Mouse (Mus musculus): Measurements from ENCODE around the gene Map1lc3a.
A peak's percentile ranks its signal among the peaks of the same experiment; 100 is the strongest.

Gene Map1lc3a

GRCm38 (mm10) chr2:155276195-155276594 is at the start of gene Map1lc3a:
Map1lc3a (plus strand) TSS chr2:155276297.
- peak; percentile 98 for DNase-seq

DNA sequence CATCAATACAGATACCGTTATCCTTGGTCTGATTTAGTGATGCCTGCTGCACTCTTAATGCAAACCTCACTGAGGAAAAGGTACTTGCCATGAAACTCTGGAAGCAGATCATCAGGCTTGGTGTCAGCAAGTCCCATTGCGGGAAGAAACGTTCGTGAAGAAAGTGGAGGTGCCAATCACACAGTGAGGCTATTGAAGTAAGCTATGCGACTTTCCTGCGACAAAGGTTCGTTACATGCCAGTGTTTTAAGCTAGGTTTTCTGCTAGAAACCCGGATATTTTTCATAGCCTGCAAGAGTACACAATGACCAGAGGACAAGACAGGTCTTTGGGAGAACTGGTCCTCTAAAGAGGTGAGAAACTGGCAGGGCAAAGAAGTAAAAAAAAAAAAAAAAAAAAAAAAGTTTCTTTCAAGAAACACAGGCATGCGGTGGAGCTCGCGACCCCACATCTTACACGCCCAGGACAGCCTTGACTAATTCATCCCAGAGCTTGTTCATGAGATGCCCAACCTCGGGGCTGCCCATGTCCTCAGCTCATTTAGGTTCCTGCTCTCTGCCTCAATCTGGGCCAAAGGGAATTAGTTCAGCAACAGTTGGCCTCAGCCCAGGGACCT is 40.2 kb upstream of the Map1lc3a start:
- no peak for DNase-seq

GRCm38 (mm10) chr2:155236362-155236992 is 39.6 kb upstream of the Map1lc3a start, which contains the start of gene Dynlrb1:
Dynlrb1 (plus strand) TSS chr2:155236533.
- peak; percentile 100 for DNase-seq

DNA sequence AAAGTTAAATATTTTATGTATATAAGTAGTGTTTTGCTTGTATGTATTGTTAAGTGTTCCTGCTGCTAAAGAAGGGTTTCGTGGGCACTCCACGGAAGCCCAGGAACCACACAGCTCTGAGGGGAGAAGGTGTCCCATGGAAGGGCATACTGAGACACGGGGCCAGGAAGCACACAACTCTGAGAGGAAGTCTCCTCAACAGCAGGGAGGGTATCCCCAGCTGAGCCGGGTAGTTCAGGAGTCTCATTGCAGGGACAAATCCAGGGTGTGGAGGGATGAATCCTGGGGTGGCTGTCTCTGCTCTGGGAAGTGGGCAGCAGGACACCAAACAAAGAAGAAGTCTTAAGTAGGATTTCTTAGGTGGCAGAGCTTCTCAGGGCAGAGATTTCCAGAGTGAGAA is 38.8 kb upstream of the Map1lc3a start:
- peak in 1 of 2 experiments; percentile 16 for DNase-seq

DNA sequence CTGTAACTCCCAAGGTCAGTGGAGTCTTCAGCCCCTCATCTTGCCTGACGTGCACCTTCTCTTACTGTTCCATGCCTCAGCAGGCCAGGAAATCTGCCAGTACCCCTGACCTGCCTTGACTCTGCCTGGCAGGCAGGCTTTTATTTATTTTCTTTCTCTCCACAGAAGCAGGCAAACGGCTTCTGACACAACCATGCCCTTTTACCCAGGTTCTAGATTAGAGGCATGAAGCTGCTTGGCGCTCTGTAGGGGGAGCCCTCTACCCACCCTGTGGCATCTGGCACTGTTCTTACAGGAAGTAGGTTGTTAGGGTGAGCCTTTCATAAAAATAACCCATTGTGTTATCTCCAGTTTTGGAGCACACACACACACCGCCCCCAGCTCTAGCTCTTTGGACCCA is 35.2 kb upstream of the Map1lc3a start:
- DNase-seq: peak in 1 of 2 experiments; percentile 35

DNA sequence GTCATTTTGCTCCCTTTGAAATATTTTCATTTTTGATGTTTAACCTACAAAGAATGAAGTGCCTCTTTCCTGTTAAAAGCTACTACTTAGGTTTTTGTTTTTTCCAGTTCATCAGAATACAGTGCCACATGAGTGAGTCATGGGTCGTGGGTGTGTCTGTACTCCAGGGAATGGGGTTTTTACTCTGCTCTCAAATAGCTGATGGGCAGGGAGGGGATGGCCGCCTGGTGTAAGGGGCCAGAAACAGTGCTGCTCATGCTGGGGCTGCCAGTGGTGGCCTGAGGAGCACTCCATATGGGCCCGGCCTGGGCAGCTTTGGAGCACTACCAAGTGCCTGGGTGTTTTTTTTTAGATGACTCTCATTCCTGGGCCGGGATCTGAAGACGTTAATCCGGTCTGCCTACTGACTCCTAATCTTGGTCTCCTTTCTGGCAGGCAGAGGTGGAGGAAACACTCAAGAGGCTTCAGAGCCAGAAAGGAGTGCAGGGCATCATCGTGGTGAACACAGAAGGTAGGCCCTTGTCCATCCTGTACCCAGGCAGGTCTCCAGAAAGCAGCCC is 33.7 kb upstream of the Map1lc3a start:
- DNase-seq: no peak

- DNase-seq: no peak
These were observed 29.9 kb upstream of the Map1lc3a start for GRCm38 (mm10) chr2:155246231-155246630.

DNA sequence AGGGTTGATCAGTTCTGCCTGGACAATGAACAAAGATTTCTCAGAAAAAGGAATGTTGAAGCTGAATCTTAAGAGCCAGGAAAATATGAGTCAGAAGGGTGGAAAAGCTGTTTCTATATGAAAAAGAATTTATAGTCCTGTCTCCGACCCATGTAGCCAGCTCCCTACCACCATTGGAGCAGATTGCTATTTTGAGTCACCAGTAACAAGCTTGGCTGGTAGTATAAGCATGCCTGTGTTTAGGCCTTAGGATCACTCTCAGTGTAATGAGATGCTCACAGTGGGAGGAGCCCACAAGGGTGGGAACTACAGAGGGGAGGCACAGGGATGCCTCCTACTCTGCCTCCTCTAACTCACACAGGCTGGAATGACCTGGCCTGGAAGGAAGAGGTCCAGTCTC is 27.9 kb upstream of the Map1lc3a start:
- no peak for DNase-seq

- no peak for DNase-seq
These were observed 27.4 kb upstream of the Map1lc3a start for GRCm38 (mm10) chr2:155248718-155249117.

- DNase-seq: no peak
These were observed 26.5 kb upstream of the Map1lc3a start for GRCm38 (mm10) chr2:155249588-155249987.

DNA sequence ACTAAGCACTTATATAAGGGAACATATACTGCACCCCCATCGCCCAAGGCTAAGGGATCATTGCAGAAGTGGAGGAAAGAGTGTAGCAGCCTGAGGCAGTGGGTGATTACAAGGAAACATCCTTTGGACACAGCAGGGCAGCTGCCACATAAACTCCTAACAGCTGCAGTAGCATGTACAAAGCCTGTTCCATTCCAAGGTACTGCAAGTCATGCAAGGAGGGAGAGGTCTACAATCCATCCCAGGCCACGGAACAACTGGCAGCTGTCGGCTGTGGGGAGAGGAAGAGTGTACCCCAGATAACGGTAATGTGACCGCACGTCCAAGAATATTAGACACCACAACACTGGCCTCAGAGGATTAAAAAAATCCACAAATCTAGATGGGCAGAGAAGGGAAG is 10.6 kb upstream of the Map1lc3a start:
- no peak for DNase-seq

- DNase-seq: no peak
These were observed 9.2 kb upstream of the Map1lc3a start for GRCm38 (mm10) chr2:155266896-155267295.

DNA sequence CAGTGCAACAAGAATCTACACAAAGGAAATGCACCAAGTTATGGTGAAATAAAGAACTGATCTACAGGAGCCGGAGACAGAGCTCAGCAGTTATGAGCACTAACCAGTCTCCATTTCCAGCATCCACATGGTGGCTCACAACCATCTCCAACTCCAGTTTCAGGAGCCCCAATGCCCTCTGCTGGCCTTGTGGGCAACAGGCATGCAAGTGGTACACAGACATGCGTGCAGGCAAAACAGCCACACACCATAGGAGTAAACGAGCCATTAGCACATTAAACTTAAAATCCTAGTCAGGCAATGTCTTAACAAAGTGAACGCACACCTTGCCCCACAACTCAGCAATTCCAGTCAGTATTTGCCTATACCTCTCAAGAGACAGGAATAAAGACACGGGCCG is 4.1 kb upstream of the Map1lc3a start:
- DNase-seq: peak in 1 of 2 experiments; percentile 48

DNA sequence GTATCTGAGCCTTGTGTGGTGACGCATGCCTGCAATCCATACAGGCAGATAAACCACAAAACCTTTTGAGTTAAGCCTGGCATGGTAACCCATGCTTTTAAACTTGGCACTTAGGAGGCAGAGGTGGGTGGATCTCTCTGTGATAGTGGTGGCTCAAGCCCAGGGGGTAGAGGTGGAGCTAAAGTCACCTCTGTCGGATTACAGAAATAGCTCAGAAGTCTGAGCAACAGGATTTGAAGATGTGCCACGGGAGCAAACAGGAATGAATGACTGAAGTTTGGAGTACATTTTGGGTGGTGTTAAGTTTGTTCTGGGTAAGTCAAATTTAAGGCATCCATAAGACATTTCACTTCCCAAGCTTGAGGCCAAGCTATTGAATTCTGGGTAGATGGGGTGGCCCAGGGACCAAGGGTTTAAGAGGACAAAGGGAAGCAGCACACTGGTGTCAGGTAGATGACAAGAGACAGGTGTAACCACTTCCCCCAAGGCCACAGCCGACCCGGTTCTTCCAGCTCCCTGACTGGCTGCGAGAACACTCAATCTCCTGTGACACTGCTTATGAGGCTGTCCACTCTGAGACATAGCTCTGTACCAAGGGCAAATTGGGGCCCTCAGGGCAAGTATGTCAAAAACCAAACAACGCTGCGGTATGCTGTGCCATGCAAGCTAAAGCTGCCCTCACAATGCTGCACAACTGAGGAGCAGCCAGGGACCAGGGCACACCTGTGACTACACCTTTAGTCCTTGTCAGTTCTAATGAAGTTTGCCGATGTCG is 3.5 kb upstream of the Map1lc3a start:
- no peak for DNase-seq

DNA sequence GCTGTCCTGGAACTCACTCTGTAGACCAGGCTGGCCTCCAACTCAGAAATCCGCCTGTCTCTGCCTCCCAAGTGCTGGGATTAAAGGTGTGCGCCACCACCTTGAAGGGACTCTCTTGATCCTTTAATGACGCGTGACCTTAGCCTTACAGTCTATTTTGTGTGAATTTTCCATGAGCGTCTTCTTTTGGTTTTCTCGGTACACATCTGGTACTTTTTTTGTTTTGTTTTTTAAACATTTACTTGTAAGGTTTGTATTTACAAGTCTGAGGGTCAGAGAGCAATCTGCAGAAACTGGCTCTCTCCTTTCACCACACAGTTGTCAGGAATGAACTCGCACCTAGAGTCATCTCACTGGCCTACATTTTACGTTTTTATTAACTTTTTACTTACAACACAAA is 2.5 kb upstream of the Map1lc3a start:
- DNase-seq: no peak

DNA sequence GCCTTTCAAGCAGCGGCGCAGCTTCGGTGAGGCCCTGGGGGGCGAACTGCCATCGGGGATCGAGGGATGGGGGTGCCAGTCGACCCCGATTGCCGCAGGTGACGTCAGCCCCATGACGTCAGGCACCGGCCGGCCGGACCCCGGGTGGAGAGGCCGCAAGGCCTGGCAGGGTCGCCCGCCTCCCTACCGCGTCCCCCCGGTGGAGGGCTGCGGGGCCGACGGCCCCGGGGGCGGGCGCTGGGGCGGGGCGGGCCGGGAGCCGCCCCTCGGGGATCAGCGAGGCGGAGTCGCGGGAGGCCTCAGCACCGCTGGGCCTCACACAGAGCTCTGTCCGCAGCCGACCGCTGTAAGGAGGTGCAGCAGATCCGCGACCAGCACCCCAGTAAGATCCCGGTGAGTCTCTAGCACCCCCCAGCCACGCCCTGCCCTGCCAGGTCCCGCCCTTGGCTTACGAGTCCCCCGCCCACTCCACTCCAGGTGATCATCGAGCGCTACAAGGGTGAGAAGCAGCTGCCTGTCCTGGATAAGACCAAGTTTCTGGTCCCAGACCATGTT is 601 bp downstream of the Map1lc3a start:
- DNase-seq: peak; percentile 71 to 85

DNA sequence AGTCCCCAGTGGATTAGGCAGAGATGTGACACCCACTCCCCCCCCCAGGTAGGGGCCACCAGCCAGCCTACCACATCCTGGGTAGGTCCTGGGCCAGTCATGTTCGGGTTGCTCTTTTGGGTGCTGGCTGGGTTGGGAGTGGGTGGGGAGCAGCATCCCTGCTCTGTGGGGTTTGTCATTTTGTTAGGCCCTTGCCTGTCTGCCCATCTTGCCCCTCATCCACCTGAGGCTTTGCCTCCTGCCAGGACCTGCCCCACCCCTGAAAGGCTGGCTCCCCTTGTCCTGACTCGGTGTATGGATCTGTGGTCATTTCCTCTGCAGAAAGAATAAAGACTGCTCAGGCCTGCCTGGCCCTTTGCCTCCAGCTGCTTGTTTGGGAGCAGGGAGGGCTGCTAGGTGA is 1.6 kb downstream of the Map1lc3a start:
- DNase-seq: no peak

GRCm38 (mm10) chr2:155278361-155278760 is 2.3 kb downstream of the Map1lc3a start:
- DNase-seq: no peak

DNA sequence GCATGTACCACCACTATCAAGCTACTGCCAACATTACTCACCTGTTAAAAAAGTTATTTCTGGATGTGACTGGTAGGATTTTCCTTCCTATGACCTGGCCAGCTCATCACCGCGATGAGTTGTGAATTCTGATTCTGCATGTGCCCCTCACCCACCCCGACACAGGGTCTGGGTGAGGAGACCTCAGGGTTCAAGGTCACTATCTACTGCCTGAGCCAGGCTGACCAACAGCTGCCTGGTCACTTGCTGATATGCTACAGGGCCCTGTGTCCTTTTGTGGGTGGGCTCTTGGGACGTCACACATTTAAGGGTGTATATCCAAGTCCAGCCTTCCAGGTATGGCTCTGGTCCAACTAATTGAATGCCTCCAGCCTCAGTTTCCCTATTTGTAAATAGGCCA is 3.1 kb downstream of the Map1lc3a start:
- DNase-seq: no peak

GRCm38 (mm10) chr2:155280116-155280515 is 4.0 kb downstream of the Map1lc3a start:
- no peak for DNase-seq

DNA sequence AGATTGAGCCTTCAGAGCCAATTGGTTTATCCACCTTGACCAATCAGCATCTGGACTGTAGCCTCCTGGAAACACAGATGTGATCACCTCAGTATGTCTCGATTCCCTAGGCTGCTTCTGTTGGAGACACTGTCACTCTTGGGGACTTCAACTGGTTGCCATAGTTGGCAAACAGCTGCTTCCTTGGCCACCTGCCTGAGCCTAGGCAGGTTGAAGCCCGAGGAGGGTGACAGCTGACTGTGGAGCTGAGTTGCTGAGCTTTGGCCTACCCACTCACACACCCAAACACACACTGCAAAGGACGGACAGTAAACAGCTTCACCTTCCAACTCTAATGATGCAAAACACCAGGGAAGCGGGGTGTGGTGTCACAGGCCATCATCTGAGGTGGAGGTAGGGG is 7.7 kb downstream of the Map1lc3a start:
- no peak for DNase-seq

- peak; percentile 27 to 49 for DNase-seq
These were observed 8.6 kb downstream of the Map1lc3a start for GRCm38 (mm10) chr2:155284647-155285046.

DNA sequence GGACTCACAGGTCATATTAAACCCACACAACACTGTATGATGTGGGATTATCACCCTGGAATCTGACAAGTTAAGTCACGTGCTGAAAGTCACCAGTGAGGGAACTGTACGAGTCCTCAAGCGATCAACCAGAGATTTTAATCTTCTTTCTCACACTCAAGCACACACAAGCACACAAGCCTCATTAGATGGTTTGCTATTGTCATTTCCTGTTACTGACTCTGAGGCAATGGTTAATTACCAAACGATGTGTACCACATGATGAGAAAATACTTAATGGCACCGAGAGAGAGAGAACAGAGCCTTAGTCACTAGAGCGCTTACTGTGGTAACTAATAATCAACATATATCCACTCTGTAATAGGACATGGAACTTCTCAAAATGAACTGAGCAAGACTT is 9.6 kb downstream of the Map1lc3a start:
- no peak for DNase-seq
